Mouse (Mus musculus) spleen, postnatal 4 days (tissue): ENCODE results near the gene 4930415O20Rik.
"Not testable (repeated sequence)": the region's sequence is repeated elsewhere in the genome, so short reads cannot be mapped to it uniquely, and the experiment has no call there.

Source experiments
- DNase-seq, 2 experiments: peaks; one replicate each; pipeline ENCODE4 v3.0.0; 2022; ENCODE audit warnings: low spot score in 2 of 2

The 4930415O20Rik gene

DNA sequence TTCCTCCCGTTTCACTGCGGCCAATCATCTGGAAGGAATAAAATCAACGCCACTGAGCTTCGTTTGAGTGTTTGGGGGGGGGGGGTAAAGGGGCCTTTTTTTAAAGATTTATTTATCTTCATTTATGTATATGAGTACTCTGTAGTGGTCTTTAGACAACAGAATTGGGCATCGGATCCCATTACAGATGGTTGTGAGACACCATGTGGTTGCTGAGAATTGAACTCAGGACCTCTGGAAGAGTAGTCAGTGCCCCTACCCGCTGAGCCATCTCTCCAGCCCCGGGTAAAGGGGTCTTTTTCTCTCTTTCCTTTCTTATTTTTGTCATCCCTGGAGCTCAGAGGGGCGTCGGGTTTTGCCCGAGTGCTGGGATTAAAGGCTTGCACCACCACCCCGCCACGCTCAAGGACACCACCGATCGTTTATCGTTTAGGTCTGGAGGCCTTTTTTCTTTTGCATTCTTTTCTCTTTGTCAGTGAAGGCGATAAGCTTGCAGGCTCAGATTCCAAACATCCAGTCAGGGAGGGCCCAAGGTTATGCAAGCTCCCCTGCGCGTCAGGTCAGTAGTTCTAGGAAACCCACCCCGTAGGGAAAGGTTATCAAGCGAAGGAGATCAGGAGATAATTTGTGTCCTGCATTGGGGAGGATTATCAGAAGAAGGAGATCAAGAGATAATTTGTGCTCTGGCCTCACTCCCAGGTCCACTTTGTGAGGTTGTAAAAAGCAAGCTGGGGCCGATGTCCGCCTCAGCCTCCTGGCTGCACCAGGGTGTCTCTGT is 2.4 kb upstream of the 4930415O20Rik start:
- no peak for DNase-seq

DNA sequence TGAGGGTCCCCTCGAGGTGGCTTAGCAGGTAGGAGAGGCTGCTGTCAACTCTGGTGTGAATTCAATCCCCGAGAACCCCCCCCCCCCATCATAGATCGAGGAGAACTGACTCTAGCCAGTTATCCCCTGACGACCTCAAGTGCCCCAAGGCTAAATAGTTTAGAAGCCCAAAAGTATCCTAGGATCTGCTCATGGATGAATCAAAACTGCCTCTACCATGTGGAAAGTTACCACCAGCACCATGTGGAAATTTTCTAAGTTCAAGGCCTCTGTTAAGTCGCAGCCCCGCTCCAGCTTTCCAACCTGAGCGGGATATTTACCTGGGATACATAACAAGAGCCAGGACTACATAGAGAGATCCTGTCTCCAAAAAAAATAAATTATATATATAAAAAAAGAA is 1.6 kb upstream of the 4930415O20Rik start:
- DNase-seq, result no peak

DNA sequence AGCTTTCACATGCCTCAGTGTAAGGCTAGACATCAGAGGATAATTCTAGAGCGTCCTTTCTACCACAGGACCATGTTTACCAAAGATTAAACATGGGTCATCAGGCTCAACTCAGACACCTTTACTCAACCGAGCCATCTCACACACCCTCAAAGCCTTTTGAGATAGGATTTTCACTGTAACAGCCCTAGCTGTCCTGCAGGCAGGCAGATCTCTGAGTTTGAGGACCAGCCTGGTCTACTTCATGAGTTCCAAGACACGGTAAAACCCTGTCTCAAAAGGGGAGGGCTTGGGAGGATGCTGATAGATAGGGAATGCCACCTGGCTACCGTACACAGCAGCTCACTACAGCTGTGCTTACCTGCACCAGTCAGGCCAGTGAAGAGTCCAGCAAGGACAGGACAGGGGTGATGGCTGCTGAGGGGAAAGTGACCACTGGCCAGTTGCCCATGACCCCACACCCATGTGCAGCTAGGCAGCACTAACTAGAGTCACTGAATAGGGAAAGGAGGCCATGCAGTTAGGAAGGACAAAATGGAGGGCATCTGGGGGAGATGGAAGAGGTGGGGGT is 924 bp upstream of the 4930415O20Rik start:
- DNase-seq, result no peak

DNA sequence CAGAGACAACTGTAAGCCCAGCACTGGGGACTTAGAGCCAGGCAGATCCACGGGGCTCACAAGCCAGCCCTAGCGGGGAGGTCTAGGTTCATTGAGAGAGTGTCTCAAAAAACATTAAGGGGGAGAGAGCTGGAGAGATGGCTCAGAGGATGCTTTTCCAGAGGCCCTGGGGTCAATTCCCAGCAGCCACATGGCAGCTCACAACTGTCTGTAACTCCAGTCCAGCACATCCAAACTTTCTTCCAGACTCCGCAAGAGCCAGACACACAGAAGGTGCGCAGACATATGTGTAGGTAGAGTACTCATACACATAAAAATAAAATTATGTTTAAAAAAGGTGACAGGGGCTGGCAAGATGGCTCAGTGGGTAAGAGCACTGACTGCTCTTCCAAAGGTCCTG is 2.5 kb downstream of the 4930415O20Rik start:
- DNase-seq, result no peak

DNA sequence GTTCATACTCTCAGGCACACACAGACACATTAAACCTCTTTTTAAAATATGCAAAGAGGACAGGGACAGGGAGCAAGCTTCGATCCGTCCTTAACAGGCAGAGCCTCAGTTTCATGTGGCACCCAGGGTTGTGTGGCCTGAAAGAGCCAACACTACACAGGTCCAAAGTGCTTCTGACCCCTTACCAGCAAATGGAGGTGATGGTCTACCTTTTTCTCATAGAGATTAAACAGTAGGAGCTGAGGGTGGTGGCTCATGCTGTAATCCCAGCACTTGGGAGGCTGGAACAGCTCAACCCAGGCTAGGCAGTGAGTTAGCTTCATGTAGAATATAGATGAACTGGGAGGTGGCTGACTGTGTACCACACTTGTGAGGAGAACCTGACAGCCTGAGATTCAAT is 8.5 kb downstream of the 4930415O20Rik start:
- no peak for DNase-seq

DNA sequence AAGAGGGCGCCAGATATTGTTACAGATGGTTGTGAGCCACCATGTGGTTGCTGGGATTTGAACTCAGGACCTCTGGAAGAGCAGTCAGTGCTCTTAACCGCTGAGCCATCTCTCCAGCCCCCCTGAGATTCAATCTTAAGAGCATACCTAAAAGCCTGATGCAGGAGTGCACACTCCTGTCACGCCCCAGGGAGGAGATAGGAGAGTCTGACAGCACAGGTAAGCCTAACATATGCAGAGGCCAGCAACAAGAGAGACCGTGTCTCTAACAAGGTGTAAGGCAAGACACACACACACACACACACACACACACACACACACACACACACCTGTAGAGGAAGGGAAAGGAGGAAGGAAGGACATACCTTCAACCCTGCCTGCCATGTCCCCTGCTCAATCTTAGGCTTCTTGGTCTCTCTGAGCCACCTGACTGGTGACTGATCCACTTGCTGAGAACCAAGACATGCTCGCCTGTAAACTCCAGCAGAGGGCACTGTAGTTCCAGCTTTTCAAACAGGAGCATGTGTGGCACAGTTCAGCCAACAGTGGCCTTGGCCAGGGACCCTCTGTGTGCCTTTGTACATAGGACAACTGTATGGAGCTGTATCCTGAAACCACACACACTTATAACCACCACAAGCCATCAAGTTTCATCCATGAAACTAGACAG is 9.1 kb downstream of the 4930415O20Rik start:
- peak; percentile 70 to 81 for DNase-seq

DNA sequence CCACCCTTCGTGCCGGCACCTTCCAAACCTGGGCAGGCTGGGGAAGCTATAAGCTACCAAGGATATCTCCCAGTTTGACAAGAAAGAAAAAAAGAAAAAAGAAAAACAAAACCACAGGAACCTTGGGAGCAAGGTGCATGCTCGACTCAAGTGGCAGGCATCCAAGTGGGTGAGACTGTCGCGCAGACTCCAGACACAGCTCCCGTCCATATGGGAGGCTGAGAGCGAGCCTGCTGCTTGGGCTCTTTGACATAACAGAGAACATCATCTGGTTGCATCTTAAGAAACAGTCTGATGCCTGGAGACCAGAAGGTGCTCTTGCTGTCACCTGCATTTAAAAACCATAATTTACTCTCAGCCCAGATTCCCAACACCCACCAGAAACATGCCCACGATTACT is 11.6 kb downstream of the 4930415O20Rik start:
- no peak for DNase-seq

DNA sequence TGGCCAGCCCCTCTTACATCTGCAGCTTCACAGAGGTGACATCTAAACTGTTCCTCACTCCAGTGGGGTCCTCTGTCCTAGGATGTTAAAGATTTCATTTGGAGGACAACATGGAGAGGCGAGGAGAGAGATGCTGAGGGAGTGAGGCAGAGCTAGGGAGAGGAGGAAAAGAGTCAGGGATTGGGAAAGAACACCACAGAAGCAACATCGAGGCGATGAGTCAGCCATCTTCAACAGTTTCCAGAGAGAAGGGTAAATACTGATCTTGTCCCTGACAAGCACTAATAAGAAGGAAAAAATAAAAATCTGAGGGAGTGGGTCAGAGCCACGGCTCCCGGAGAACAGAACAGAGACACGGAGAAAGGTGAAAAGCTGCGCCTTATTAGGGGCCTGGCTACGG is 12.2 kb downstream of the 4930415O20Rik start:
- DNase-seq, result no peak

DNA sequence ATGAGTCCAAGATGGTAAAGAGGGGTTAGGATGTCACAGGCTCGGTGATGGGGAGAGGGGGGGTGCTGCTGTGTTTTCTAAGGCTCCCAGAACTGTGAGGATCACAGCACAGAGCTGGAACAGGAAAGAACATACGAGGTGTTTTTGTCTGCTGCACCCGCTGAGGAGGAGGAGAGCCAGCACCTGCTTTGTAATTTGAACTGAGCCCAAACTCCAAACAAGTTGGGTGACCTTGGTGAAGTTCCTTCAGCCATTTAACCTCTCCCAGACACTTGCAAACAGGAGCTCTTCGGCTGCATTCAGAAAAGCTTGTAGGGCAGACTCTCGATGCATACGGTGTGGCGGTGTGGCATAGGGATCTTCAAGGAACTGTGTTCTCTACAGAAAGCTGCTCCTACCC is 14.6 kb downstream of the 4930415O20Rik start:
- DNase-seq, result no peak

DNA sequence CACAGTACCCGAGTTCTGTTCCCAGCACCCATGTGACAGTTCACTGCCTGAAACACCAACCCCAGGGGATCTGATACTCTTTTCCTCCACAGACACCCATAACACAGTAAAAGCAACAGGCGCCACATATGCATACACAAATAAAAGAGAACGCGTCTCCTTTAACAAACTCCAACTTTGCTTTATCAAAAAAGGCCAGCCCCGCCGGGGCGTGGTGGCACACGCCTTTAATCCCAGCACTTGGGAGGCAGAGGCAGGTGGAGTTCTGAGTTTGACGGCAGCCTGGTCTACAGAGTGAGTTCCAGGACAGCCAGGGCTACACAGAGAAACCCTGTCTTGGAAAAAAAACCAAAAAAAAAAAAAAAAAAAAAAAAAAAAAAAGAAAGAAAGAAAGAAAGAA is 15.3 kb downstream of the 4930415O20Rik start:
- DNase-seq, result not testable (repeated sequence)

DNA sequence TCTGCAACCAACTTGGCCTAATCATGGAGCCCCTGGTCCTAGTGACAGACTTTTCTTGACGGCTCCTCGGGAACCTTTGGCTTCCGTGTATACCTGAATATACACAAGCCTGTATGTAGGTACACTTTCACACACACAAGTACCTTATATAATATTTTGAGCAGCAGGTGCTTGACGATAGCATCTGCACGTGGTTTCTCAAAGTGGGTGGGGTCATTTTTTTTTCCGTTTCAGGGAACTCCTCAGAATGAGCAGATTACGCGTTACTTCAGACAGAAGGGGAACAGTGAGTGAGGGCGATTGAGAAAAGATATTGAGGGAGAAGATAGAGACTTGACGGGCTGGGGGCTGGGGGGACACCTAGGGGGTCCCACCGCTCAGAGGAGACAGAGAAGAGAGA is 16.9 kb downstream of the 4930415O20Rik start:
- DNase-seq, result no peak

DNA sequence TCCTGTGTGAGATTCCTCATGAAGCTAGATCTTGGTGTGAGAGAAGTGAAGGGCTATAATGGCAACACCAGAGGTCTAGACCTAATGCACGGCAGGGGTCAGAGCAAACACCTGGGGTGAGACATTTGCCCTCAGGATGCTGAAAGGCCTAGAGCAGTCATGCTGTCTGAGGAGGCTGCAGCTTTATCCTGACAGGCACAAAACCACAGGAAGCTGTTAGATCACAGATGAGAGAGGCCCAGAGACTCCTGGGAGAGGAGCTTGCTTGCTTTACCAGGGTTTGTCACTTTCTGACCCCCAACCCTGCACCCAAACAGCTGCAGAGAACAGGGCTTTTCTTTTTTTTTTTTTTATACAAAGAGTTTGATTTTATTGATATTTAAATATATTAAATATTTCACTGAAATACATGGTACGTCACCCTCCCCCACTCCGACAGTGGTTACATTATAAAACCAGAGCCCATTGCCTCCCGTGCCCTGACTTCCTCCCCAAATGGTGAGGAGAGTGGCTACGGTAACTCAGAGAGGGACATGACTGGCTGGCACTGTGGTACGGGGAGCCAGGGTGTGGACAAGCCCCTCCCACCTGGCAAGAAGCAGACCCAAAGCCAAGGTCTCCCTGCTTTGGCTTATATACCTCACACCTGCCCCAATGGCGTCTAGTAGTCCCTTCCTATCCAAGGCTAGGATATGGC is 19.0 kb downstream of the 4930415O20Rik start:
- no peak for DNase-seq

DNA sequence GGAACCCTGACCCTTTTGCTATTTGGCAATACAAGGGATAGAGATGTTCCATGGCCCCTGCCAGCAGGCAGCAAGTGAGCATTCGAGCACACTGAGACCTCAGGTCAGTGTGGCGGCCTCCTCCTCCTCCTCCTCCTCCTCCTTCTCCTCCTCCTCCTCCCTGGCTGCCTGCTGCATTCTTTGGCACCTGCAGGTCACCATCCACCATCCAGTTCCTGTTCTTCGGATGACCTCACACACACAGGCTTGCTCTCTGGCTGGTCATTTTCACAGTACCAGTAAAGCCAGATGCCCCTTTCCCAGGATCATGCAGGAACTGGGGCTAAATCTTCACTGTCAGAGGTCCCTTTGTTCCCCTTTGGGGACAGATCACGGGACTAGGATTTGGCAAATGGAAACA is 20.6 kb downstream of the 4930415O20Rik start:
- DNase-seq, result no peak

DNA sequence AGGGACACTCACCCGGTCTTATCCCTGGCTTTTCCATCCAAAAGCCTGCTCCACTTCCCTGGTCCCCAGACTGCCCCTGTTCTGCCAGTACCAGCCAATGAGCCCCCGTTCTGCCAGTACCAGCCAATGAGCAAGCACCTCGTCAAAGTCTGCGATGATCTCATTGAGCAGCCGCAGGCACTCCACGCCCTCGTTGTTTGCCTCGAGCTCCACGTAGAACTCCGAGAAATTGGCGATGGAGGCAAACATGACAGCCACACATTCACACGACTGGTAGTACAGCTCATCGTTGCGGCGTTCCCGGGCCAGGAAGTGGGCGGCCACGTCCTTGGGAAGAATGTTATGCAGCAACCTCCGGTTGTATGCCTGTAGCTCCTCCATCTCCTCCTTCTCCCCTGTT is 23.4 kb downstream of the 4930415O20Rik start:
- DNase-seq, result peak in 1 of 2 experiments; percentile 56

DNA sequence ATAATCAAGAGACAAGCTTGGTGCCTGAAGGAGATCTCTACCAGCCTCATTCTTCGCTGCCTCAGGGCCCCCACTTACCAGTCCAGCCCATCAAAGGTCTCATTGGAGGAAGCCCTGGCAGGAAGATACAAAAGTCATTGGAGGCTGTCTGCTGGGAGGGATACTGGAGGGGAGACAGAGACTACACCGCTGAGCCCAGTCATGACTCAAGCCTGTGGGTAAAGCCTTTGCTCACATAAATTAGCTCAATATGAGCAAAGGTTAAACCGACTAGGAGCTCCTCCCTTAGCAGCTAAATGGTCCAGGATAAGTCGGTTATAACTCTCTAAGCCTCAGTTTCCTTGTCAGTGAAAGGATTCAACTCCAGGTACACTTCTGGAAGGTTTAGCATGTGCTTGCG is 24.2 kb downstream of the 4930415O20Rik start:
- no peak for DNase-seq

DNA sequence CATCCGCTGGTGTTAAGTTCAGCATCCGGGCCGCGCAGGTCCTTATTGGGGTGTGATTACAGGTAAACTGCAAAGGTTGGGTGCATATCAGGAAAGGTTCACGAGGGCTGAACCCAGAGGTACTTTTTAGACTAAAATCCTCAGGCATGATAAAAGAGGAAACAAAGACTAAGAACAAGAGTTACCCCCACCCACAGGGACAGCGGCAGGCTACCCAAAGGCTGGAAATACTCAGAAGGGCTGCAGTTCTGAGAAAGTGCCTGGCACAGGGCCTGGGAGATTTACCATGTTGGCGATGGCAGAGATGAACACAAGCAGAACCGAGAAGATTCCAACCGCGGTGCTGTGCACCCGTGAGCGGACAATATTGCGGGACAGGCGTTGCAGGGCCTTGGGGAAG is 25.8 kb downstream of the 4930415O20Rik start:
- DNase-seq, result no peak

DNA sequence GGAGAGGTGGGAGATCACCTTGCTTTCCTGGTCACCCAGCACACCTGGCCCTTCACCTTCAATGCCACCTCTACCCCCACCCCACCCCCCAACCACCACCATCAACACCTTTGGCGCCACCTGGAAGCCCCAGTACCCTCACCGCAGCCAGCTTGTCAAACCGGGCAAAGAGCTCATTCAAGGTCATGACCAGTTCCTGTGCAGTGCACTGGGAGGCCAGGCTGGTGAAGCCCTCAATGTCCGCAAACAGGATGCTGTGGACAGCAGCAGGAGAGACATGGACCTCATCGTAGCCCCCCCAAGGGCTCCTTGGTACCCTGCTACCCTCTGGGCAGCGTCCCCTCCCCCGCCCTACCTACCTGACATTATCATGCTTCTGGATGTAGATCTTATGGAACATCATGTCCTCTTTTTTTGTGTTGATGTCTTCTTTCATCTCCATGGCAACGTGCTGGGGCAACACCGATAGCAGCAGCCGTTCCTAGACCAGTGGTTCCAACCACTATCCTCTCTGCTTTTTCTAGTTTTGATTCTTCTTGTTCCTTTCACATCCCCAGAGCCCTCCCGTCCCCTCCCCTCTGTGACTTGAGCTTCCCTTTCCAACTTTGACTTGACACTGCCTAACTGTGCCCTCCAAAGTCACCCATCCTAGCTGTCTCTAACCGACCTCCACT is 29.4 kb downstream of the 4930415O20Rik start:
- DNase-seq, result no peak

DNA sequence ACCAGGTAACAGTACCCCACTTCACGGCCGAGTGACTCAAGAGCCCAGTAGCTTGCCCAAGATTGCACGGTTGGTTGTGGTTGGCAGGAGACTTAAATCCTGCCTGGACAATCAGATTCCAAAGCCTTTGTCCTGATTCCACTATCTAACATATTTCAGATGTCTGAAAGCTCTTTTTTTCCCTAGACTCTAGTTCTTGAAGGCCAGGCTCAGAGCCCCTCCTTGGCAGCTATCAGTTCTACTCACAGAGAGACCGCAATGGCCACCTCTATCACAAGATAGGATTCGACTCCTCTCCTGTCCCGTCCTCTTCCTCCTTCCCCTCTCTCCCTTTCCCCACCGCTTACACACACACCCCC is 31.0 kb downstream of the 4930415O20Rik start:
- no peak for DNase-seq

DNA sequence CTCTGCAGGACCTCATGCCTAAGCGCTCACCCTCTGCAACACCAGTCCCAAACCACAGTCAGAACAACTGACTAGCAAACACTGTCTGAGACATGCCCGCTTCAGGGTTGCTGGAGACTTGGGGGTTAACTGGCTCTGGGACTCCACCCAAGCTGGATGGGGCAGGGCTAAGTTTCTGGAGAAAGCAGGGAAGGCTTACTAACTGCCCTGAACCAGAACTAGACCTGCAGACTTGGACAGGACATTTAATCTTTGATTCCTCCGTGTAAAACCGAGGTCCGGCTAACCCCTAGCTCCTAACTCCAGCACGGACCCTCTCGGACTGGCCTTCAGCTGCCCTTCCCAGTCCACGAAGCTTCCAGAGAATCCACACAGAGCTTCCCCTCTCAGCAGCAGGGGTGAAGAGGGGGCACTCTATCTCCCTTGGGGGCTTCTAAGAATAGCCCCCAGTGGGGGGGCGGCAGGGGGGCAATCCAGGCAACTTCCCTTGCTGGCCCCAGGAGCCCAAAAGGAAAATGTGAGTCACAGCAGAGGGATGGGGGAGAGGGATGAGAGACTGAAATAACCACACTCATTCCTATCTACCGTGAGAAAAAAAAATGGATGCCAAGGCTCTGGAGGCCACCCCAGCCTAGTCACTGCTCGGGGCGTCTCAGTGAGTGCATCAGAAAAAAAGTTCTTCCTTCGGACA is 31.5 kb downstream of the 4930415O20Rik start:
- DNase-seq, result peak in 1 of 2 experiments; percentile 69

DNA sequence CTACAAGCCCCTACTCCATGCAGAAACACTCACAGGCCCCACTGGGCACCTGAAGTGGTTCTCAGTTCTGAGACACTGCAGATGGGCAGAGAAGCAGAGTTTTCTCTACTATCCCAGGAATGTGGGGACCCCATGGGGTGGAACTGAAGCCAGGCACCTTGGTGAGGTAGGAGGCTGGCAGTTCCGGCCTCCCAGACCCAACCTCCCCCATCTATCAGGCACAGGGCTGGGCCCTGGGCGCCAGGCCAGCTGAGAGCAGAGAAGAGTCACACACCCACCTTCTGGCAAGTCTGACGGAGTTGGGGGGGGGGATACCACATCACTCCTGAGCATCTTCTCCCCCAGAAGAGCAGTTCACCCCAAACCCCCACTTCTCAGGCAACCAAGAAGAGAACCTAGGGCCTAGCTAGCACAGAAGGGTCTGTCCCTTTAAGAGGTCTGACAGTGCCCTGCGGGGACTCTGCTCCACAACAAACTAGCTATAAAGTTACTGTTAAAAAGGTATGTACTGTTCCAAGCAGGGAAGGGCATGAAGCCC is 32.2 kb downstream of the 4930415O20Rik start:
- peak; percentile 48 to 70 for DNase-seq

DNA sequence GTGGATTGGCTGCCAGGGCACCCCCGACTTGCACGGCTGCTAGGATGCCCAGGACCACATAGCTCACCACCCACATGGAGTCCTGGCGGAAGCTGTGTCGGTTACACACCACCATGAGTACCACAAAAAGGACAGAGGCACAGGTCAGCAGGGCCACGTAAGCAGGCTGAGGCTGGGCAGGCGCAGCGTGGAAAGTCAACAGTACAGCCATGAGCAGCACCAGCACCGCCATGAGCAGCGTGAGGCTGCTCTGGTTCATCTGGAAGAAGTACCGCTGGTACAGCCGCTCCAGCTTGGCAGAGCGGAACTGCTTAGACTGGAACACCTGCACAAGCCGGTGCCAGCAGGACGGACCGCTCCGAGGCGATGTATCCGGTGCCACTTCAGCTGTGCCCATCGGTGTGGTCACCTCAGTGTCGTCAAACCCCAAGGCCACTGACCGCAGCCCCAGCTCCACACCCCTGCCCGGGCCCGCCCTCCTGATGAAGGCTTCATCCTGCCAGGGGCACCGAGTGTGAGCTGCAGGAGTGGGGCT is 33.3 kb downstream of the 4930415O20Rik start:
- DNase-seq, result no peak
